Mouse (Mus musculus) T-cell, adult 66 days (primary cell): ENCODE results near the gene Ell. TPM values are rescaled to one million over a fixed set of nuclear protein-coding genes. Genes with fewer than 3 reads are reported as not detected.

Experiments used
- total RNA-seq, 2 experiments: library from RNA; stranded (reverse); gene quantifications; 3 replicates in 1 of 2; 4 replicates in 1 of 2; pipeline ENCODE4 v1.2.4; 2023

Gene Ell
- 10 to 100 TPM; 27.8 to 29.0 TPM for total RNA-seq

DNA sequence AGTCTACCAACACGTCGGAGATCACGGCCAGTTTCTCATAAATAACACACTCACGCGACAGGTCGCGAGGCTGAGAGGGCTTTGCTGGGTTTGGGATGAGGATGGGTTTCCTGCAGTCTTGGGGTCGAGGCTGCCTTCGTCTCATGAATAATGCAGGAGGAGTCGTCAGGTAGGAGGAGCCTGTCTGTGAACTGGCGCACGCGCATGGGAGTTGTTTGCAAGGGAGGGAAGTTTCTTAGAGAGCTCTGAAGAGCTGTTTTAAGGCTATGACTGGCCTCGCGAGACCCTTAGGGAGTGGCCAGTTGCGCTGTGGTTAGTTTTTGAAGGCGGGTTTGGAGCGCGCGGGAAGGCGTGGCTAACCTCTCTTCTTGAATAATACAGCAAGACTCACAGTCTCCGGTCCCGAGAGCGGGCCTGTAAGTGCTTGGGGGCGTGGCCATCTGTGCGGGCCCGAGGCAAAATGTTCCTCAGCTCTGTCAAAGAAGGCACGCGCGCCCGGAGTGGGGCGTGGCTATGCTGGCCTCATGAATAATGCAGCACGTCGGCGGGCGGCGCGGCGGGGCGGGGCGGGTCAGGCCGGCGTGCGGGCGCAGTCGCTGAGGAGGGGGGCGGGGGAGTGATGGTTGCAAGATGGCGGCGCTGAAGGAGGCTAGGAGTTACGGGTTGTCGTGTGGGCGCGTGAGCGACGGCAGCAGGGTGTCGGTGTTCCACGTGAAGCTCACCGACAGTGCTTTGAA, at the start of gene Ell:
Ell (plus strand) TSS at position 381 of the 737 bp plus-strand sequence.

DNA sequence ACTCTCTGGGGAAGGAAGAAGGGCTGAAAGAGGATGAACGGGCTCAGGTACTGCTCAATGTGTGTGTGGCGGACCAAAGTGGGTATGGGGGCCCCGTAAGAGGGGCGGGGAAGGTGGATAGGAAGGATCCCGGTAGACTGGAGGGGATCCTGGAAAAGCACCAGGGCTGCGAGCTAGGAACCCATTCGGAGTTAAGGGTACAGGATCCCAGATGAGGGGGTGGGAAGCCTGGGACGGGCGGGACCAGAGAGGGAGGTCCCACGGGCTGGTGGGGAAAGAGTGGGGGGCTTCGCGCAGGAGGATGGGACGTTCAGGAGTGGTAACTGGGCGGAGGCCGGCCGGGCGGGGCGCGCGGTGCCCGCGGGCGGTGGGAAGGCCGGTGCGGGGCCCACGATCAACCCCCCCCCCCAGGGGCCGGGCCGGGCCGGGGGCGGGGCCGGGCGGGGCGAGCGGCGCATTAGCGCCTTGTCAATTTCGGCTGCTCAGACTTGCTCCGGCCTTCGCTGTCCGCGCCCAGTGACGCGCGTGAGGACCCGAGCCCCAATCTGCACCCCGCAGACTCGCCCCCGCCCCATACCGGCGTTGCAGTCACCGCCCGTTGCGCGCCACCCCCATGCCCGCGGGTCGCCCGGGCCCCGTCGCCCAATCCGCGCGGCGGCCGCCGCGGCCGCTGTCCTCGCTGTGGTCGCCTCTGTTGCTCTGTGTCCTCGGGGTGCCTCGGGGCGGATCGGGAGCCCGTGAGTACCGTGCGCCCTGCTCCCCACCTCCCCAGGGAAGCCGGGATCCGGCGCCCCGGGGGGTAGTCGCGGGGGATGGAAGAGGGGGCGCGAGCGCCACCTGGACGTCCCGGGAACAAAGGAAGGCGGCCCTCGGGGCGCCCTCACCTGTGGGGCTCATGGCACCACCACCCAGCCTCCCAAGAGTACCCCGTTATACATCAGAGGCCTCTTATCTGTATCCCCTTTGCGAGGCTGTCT, 46.3 kb upstream of the Ell start, which contains the start of gene Crlf1:
Crlf1 (plus strand) TSS at position 495 of the 977 bp plus-strand sequence.

DNA sequence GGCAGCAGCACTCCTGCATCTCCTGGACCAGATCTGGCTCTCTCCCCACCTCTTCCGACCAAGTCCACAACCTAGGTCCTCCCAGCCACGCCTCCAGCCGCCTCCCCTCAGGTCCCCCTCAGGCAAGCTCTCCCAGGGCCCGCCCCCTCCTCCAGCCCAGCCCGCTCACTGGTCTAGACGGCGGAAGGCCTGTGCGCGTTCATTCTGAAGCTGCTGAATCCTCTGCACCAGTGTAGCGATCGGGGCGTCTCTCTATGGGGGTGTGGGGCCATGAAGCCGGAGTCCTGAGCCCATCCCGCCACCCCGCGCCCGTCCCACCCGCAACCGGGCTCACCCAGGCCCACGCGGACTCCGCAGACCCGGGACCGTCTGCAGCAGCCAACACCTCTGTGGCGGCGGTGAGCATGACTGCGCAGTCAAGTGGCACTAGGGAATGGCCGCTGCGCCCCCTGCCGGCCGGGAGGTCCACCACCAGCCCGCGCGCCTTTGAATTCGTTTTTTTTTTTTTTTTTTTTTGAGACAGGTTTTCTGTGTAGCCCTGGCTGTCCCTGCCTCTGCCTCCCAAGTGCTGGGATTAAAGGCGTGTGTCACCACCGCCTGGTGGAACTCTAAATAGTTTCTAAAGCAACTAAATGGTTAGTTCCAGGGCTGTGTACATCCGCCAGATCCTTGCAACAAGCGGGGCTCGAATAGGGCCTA, 32.8 kb upstream of the Ell start, which contains the start of gene Rex1bd:
Rex1bd (minus strand) TSS at position 425 of the 699 bp plus-strand sequence.

DNA sequence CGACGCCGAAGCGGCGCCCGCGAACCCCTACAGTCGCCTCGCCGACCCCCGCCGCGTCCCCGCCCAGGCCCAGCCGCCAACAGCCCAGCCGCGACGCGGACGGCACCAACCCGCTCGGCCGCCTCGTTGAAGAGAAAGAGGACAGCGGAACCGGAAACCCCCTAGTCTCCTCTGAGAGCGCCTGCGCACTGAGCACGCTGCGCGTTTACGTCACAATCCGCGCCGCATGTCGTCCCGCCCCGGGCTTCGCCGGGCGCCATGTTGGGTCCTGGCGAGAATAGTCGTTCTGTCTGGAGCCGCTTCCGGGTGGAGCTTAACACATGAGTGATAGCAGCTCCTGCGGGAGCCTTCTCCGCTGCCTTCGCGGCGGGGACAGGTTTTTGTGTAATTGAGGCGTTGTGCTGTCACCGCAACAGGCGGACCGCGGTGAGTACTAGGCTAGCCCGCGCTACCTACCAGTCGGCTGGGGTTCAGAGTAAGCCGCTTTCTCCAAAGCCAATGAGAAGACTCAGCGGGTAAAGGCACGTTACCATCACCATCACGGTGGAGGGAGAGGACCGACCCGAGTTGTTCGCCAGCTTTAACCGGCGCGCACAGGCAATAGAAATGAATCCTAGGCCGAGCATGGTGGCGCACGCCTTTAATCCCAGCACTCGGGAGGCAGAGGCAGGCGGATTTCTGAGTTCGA, 28.9 kb upstream of the Ell start, which contains the start of gene Uba52:
Uba52 (minus strand) TSS at position 574 of the 688 bp plus-strand sequence.

DNA sequence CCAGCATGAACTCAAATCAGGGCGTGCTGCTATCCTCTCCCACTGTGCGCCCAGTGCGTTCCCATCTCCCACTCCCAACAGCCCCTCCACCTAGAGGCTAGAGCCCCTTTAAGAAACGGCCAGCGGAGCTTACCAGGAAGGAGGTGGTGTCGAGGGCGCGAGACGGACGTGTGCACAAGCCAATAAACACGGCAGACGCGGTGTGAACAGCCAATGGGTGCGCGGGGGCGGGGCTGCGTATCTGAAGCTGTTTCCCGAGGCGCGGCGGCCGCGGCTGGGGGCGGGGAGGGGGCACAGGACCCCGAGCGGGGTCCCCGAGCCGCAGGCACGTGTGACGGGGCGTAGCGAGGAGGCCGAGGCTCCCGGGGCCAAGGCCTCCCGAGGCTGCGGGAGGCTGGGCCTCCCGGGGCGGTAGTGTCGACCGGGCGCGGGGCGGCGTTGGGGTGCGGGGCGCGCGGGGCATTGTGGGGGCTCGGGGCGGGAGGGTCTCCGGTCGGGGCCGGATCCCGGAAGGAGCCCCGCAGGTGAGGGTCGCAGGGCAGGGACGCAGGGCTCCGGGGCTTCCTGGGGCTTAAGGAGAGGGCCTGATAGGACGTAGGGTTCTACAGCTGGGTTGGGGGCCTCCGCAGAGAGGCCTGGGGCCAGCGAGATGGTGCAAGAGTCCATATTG, 11.6 kb upstream of the Ell start, which contains the start of the genes Fkbp8 and Kxd1:
Fkbp8 (plus strand) TSS at position 213 of the 670 bp plus-strand sequence.
Kxd1 (minus strand) TSS at position 445 of the 670 bp plus-strand sequence.

DNA sequence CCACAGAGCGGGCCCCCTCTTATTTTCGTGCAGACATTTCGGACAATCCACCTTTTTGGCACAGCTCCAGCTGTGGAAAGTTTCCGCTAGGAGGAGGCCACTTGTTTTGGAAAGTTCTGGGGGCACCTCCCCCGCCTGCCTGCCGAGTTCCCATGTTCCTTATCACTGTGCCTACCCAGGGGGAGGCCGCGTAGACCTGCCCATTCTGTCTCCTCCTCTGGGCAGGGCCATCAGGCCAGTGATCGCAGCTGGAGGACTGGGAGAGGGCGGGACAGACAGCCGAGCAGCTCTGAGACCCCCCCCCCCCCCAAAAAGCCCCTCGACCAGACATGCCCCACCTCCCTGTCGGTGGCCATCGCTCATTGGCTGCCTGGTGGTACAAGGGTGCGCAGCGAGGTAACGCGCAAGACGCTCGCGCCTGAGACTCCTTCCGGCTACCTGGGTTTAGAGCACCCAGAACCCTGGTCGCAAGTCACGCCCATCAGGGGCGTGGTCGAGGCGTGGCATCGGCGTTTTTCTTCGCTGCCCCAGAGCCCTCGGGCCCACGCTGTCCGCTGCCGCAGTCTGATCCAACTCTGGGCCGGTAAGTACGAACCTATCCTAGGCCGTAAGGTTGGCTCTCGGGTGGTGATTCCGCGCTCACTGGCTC, 54.8 kb downstream of the Ell start, which contains the start of gene Isyna1:
Isyna1 (plus strand) TSS at position 413 of the 649 bp plus-strand sequence.

DNA sequence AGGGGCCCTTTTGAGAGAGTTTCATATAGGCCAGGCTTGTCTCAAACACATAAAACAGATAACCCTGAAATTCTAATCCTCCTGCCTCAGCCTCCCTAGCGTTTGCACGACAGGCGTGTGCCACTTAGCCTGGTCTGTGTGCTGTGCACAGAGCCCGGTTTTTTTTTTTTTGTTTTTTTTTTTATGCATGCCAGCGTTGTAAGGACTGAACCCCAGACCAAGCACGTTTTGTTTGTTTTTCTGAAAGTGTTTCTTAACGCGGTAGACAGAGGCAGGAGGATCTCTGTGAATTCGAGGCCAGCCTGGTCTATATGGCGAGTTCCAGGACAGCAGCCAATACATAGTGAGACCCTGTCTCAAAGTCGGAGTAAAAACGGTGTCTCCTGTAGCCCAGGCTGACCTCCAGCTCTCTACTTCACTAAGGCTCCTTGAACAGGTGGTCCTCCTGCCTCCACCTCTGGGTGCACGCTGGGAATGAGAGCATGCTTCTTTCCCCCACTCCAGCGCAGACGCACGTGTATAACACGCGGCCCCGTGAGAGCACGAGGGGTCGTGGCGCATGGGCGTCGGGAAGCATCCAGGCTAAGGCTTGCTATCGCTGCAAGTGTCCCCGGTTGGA, 69.6 kb downstream of the Ell start, which contains the start of gene Ssbp4:
Ssbp4 (minus strand) TSS at position 124 of the 619 bp plus-strand sequence.

DNA sequence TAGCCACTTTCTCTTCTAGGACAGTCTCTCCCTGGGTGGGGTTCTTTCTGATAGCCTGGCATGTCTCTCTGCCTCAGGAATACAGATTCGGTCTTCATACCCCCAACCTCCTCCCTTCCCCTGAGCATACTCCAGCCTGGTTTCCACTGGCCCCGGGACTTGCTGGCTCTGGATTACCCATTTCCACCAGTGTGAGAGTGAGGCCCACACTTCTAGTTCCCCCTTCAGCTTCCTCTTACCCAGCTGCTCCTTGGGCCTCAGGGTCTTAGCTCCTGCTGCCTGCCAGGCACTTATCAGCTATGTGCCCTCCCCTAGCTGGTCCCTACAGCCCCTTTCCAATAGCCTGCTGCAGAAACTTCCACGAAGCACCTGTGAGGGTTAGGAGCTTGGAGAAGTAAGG, 76.6 kb downstream of the Ell start, which contains the start of gene Lrrc25:
Lrrc25 (plus strand) TSS at position 262 of the 400 bp plus-strand sequence.

DNA sequence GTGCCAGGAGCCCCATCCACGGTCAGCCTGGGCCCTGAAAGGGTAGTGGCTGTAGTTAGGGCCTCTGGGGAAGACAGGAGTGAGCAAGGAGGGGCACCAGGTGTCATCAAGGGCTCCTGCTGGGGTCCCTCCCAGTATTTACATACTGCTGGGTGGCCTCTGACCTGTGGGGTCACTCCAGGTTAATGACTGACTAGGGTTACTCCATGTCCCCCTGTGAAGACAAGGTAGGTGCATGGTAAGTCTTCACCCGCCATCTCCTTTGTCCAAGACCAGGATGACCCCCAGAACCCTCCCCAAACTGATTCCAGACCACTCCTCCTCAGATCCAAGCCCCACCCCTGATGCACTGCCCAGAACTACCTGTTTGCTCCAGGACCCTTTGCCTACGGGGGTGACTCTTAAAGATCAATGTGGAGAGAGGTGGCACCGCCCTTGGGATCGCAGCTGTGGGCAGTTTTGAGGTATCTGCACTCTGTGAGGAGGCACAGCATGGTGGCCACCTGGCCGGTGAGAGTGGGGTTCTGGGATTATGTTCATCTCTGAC, 93.2 kb downstream of the Ell start, which contains the start of gene Gdf15:
Gdf15 (minus strand) TSS at position 111 of the 547 bp plus-strand sequence.

Other genes starting within 250 kb of the Ell start
- 100 to 1,000 TPM in 1 of 2 experiments, 10 to 100 TPM in 1; 94.8 to 103 TPM for gene Ddx49, start 237.0 kb upstream of the Ell start, total RNA-seq
- gene Cope, start 236.9 kb upstream of the Ell start, total RNA-seq, result 100 to 1,000 TPM; 113 to 144 TPM
- gene Cers1, start 223.7 kb upstream of the Ell start, total RNA-seq, result not detected
- gene Gdf1, start 209.6 kb upstream of the Ell start, total RNA-seq, result not detected
- 10 to 100 TPM; 81.4 to 87.5 TPM for gene Upf1, start 186.2 kb upstream of the Ell start, total RNA-seq
- gene Comp, start 165.9 kb upstream of the Ell start, total RNA-seq, result 1 to 10 TPM; 1.0 to 1.7 TPM
- gene Crtc1, start 99.9 kb upstream of the Ell start, total RNA-seq, result 10 to 100 TPM; 22.0 to 24.7 TPM
- 10 to 100 TPM in 1 of 2 experiments, 1 to 10 TPM in 1; 9.8 to 10.7 TPM for gene Klhl26, start 62.5 kb upstream of the Ell start, total RNA-seq
- not detected for gene Tmem59l, start 52.1 kb upstream of the Ell start, total RNA-seq
- gene Crlf1, start 46.3 kb upstream of the Ell start, total RNA-seq, result not detected
- gene Rex1bd, start 32.7 kb upstream of the Ell start, total RNA-seq, result 10 to 100 TPM; 64.4 to 64.7 TPM
- 1,000 to 10,000 TPM; 3,558 to 3,776 TPM for gene Uba52, start 28.7 kb upstream of the Ell start, total RNA-seq
- gene Fkbp8, start 11.7 kb upstream of the Ell start, total RNA-seq, result 100 to 1,000 TPM; 257 to 281 TPM
- gene Kxd1, start 11.5 kb upstream of the Ell start, total RNA-seq, result 10 to 100 TPM; 57.3 to 61.1 TPM
- gene Isyna1, start 54.9 kb downstream of the Ell start, total RNA-seq, result 10 to 100 TPM; 76.4 to 85.3 TPM
- 100 to 1,000 TPM in 1 of 2 experiments, 10 to 100 TPM in 1; 93.5 to 116 TPM for gene Ssbp4, start 69.4 kb downstream of the Ell start, total RNA-seq
- 1 to 10 TPM in 1 of 2 experiments, under 1 TPM in 1; 0.98 to 1.3 TPM for gene Lrrc25, start 76.7 kb downstream of the Ell start, total RNA-seq
- not detected for gene Gdf15, start 93.0 kb downstream of the Ell start, total RNA-seq
- gene Pgpep1, start 120.9 kb downstream of the Ell start, total RNA-seq, result 1 to 10 TPM; 2.6 to 3.7 TPM
- 100 to 1,000 TPM; 133 to 142 TPM for gene Lsm4, start 133.8 kb downstream of the Ell start, total RNA-seq
- gene Jund, start 159.5 kb downstream of the Ell start, total RNA-seq, result 100 to 1,000 TPM; 758 to 827 TPM
- 1 to 10 TPM; 3.7 to 7.6 TPM for gene Iqcn, start 164.0 kb downstream of the Ell start, total RNA-seq
- gene Gm3336, start 179.1 kb downstream of the Ell start, total RNA-seq, result not detected
- under 1 TPM; 0.32 to 0.47 TPM for gene Pde4c, start 184.3 kb downstream of the Ell start, total RNA-seq
- gene Rab3a, start 215.2 kb downstream of the Ell start, total RNA-seq, result 1 to 10 TPM; 6.0 to 6.4 TPM
- gene Mpv17l2, start 221.5 kb downstream of the Ell start, total RNA-seq, result 10 to 100 TPM; 20.7 to 25.0 TPM
- 10 to 100 TPM; 14.2 to 17.2 TPM for gene Pik3r2, start 237.3 kb downstream of the Ell start, total RNA-seq